Comparison of ENCODE assay signal across 34 mouse cellular contexts in the genomic region with DNA sequence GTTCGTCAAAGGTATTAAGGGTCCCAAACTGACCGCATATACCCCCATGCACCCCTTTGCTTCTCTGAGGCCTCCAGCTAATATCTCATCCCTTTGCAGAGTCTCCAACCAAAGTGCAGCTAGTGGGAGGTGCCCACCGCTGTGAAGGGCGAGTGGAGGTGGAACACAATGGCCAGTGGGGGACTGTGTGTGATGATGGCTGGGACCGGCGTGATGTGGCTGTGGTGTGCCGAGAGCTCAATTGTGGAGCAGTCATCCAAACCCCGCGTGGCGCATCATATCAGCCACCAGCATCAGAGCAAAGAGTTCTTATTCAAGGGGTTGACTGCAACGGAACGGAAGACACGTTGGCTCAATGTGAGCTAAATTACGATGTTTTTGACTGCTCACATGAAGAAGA. TPM values are rescaled to one million over a fixed set of nuclear protein-coding genes. Genes with fewer than 3 reads are reported as not detected.
"Had no signal": no experiment of that assay in that cellular context is flagged by ENCODE, and none has a peak within 500 bp of the region (broad histone marks: within the 10 kb centered on the region; RNA-seq: fewer than 3 reads in every experiment).

No protein-coding gene starts in this region.

- H3K9me3 ChIP-seq: embryonic facial prominence, embryonic 10.5 days; embryonic facial prominence, embryonic 12.5 days; embryonic facial prominence, embryonic 13.5 days; embryonic facial prominence, embryonic 15.5 days; forebrain, embryonic 10.5 days; forebrain, embryonic 12.5 days; forebrain, embryonic 13.5 days; forebrain, embryonic 15.5 days had no signal

- ATAC-seq: forebrain, embryonic 13.5 days; forebrain, embryonic 14.5 days; forebrain, embryonic 15.5 days; forebrain, embryonic 16.5 days; forebrain, postnatal 0 days had no signal

- H3K4me1 ChIP-seq: embryonic facial prominence, embryonic 10.5 days; embryonic facial prominence, embryonic 12.5 days; embryonic facial prominence, embryonic 13.5 days; embryonic facial prominence, embryonic 15.5 days; forebrain, embryonic 12.5 days; forebrain, embryonic 13.5 days; forebrain, embryonic 15.5 days had no signal

- H3K27ac ChIP-seq: embryonic facial prominence, embryonic 10.5 days; embryonic facial prominence, embryonic 12.5 days; embryonic facial prominence, embryonic 13.5 days; embryonic facial prominence, embryonic 15.5 days; forebrain, embryonic 10.5 days; forebrain, embryonic 12.5 days; forebrain, embryonic 13.5 days; forebrain, embryonic 15.5 days; gastrocnemius, adult 2 months; heart, adult 2 months had no signal

- H3K27me3 ChIP-seq: embryonic facial prominence, embryonic 12.5 days; embryonic facial prominence, embryonic 13.5 days; embryonic facial prominence, embryonic 15.5 days; forebrain, embryonic 12.5 days; forebrain, embryonic 13.5 days; forebrain, embryonic 15.5 days had no signal

- H3K36me3 ChIP-seq: embryonic facial prominence, embryonic 10.5 days; embryonic facial prominence, embryonic 12.5 days; embryonic facial prominence, embryonic 13.5 days; embryonic facial prominence, embryonic 15.5 days; forebrain, embryonic 10.5 days; forebrain, embryonic 12.5 days; forebrain, embryonic 15.5 days had no signal

- H3K4me3 ChIP-seq: embryonic facial prominence, embryonic 10.5 days; embryonic facial prominence, embryonic 12.5 days; embryonic facial prominence, embryonic 13.5 days; embryonic facial prominence, embryonic 15.5 days; erythroblast, embryonic 14.5 days; forebrain, embryonic 10.5 days; forebrain, embryonic 12.5 days; forebrain, embryonic 13.5 days; forebrain, embryonic 15.5 days; gastrocnemius, adult 2 months; heart, adult 2 months had no signal

- DNase-seq: cerebellum, adult 8-10 months; cerebellum, adult 9-10 months; cerebellum, adult 9-11 months; cerebellum, postnatal 10 days; cerebellum, postnatal 14 days; cerebellum, postnatal 25 days; cerebellum, postnatal 36 days; embryo, embryonic 11 days; forebrain, postnatal 0 days; gastrocnemius, adult 2 months; gastrocnemius, postnatal 10 days; gastrocnemius, postnatal 14 days; gastrocnemius, postnatal 25 days; gastrocnemius, postnatal 36 days; heart, adult 18-20 months; heart, adult 2 months had no signal

RNA-seq across cellular contexts. Expression of a gene that starts 8.0 kb away (rescaled TPM):
- total RNA-seq: forebrain, postnatal 0 days; gastrocnemius, adult 18-20 months; gastrocnemius, adult 2 months; gastrocnemius, adult 8-10 months; gastrocnemius, postnatal 10 days; gastrocnemius, postnatal 14 days; gastrocnemius, postnatal 36 days; granulocyte monocyte progenitor cell, adult 5-6 weeks had no signal
- polyA plus RNA-seq: cortical plate, adult 2 months; embryonic facial prominence, embryonic 10.5 days; embryonic facial prominence, embryonic 11.5 days; forebrain, embryonic 10.5 days; forebrain, embryonic 11.5 days; forebrain, embryonic 12.5 days; forebrain, embryonic 13.5 days; forebrain, embryonic 16.5 days; forebrain, postnatal 0 days; frontal cortex, adult 2 months had no signal

RNA-seq across cellular contexts. Expression of a gene that starts 10.5 kb away (rescaled TPM):
- total RNA-seq: forebrain, postnatal 0 days; gastrocnemius, adult 18-20 months; gastrocnemius, adult 2 months; gastrocnemius, postnatal 10 days; gastrocnemius, postnatal 14 days; gastrocnemius, postnatal 25 days; gastrocnemius, postnatal 36 days had no signal
- polyA plus RNA-seq: embryonic facial prominence, embryonic 10.5 days; embryonic facial prominence, embryonic 11.5 days; erythroblast, embryonic 14.5 days; forebrain, embryonic 10.5 days; forebrain, embryonic 11.5 days; forebrain, embryonic 12.5 days; forebrain, embryonic 13.5 days; forebrain, embryonic 15.5 days; forebrain, embryonic 16.5 days had no signal
